Mouse (Mus musculus) frontal cortex, postnatal 14 days (tissue): ENCODE measurements around the gene Vmn2r106.

Experiments used
- DNase-seq, 2 experiments: peaks; one replicate each; pipeline ENCODE4 v3.0.0; 2022; ENCODE audit warnings: low spot score in 2 of 2

The Vmn2r106 gene

GRCm38 (mm10) chr17:20285453-20285852, at the start of gene Vmn2r106:
Vmn2r106 (minus strand) TSS chr17:20285553.
- DNase-seq, result no peak

GRCm38 (mm10) chr17:20305790-20306189, 20.4 kb upstream of the Vmn2r106 start:
- no peak for DNase-seq

DNA sequence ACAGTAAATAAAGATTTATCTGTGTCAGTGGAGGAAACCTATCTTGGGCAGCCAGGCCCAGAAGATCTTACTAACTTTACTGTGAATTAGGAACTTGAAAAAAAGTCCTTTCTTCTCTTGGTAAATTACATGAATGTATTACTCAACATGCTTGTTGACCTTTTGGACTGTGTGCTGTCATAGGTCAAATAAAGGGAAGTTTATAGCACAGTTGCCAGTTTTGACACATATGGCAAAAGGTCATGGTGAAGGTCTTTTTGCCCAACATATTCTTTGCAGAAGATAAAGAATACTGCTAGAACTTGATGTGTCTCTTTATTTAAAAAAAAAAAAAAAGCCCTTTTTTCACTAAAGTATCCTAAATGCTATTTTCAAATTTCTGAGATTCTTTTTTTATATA, 1.6 kb upstream of the Vmn2r106 start:
- no peak for DNase-seq

GRCm38 (mm10) chr17:20255522-20255921, 29.8 kb downstream of the Vmn2r106 start:
- DNase-seq, result no peak

DNA sequence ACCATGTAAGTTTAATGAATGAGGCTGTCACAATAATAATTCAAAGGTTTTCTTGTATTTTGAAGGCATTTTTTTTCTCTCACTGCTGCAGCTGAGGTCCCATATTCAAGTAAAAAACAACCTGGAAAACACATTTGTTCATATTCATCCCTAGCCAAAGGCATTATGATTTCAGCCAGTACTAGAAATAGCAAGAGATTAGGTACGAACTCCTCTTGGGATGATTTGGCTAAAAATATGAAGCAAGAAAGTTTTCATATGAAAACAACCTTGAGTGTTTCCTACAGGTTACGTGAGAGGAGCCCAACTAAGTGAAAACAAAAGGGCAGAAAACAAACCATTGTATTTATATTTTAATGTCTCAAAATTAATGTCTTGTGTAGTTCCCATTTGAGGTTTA, 50.4 kb downstream of the Vmn2r106 start, which contains the start of gene Vmn2r105:
Vmn2r105 (minus strand) TSS at position 101 of the 400 bp plus-strand sequence.
- DNase-seq, result no peak
